Mouse (Mus musculus) heart, postnatal 14 days (tissue): Measurements from ENCODE around the gene Bhlha9. TPM values are rescaled to one million over a fixed set of nuclear protein-coding genes. Genes with fewer than 3 reads are reported as not detected.

Experiments used
- DNase-seq, 2 experiments: peaks; one replicate each; pipeline ENCODE4 v3.0.0; 2021 to 2022
- intact Hi-C: fragments of 180-260 bp; cut with DNase I; formaldehyde crosslinking; loops from one replicate; pipeline ENCODE4 v1.15.1; 2025
- total RNA-seq, 2 experiments: library from RNA; stranded (reverse); gene quantifications; 2 replicates each; pipeline ENCODE4 v1.2.3; 2021

Gene Bhlha9
- total RNA-seq, 2 experiments from 2014 or later = not detected

- intact Hi-C loops = no loop called here
- DNase-seq = no peak
Measured at GRCm38 (mm10) chr11:76659138-76659930, 12.9 kb upstream of the Bhlha9 start.

- DNase-seq = no peak
- intact Hi-C loops = no loop called here
Measured at GRCm38 (mm10) chr11:76661790-76662468, 10.3 kb upstream of the Bhlha9 start.

GRCm38 (mm10) chr11:76666002-76666649 lies 6.1 kb upstream of the Bhlha9 start:
- intact Hi-C loops = no loop called here
- DNase-seq = no peak

- DNase-seq = no peak
Measured at GRCm38 (mm10) chr11:76667807-76668206, 4.5 kb upstream of the Bhlha9 start.

GRCm38 (mm10) chr11:76672561-76673384 lies 503 bp downstream of the Bhlha9 start:
- intact Hi-C loops = no loop called here

More at GRCm38 (mm10) chr11:76667807-76668206, 4.5 kb upstream of the Bhlha9 start:
- intact Hi-C loops = no loop called here

GRCm38 (mm10) chr11:76674199-76674598 lies 1.9 kb downstream of the Bhlha9 start:
- no peak for DNase-seq
- intact Hi-C loops = no loop called here

More at GRCm38 (mm10) chr11:76672561-76673384, 503 bp downstream of the Bhlha9 start:
- DNase-seq = no peak

- DNase-seq = no peak
- intact Hi-C loops = loop anchor here (5.0 kb wide), 1 partner anchor 223 kb away; no protein-coding TSS in a partner anchor
Measured at GRCm38 (mm10) chr11:76674704-76675103, 2.4 kb downstream of the Bhlha9 start.

- DNase-seq = peak in 1 of 2 experiments; percentile 23
Measured at GRCm38 (mm10) chr11:76679508-76679907, 7.2 kb downstream of the Bhlha9 start, which contains the start of gene Trarg1. Gene Trarg1, plus strand, starts transcription at chr11:76679808.

GRCm38 (mm10) chr11:76685604-76686003 lies 13.3 kb downstream of the Bhlha9 start:
- DNase-seq = no peak
- intact Hi-C loops = no loop called here

More at GRCm38 (mm10) chr11:76679508-76679907, 7.2 kb downstream of the Bhlha9 start, which contains the start of gene Trarg1:
- intact Hi-C loops = loop anchor here (5.0 kb wide), 1 partner anchor 218 kb away; no protein-coding TSS in a partner anchor

GRCm38 (mm10) chr11:76692096-76692495 lies 19.8 kb downstream of the Bhlha9 start:
- intact Hi-C loops = no loop called here
- DNase-seq = no peak

GRCm38 (mm10) chr11:76695810-76696209 lies 23.5 kb downstream of the Bhlha9 start:
- intact Hi-C loops = no loop called here
- DNase-seq = no peak

GRCm38 (mm10) chr11:76699626-76700025 lies 27.4 kb downstream of the Bhlha9 start:
- no peak for DNase-seq
- intact Hi-C loops = no loop called here

- intact Hi-C loops = no loop called here
Measured at GRCm38 (mm10) chr11:76707656-76708055, 35.4 kb downstream of the Bhlha9 start.

GRCm38 (mm10) chr11:76708066-76708465 lies 35.8 kb downstream of the Bhlha9 start:
- peak; percentile 23 to 27 for DNase-seq
- intact Hi-C loops = no loop called here

More at GRCm38 (mm10) chr11:76707656-76708055, 35.4 kb downstream of the Bhlha9 start:
- DNase-seq = no peak

- intact Hi-C loops = no loop called here
- peak in 1 of 2 experiments; percentile 10 for DNase-seq
Measured at GRCm38 (mm10) chr11:76708881-76709280, 36.6 kb downstream of the Bhlha9 start.

- peak; percentile 39 to 48 for DNase-seq
- intact Hi-C loops = no loop called here
Measured at GRCm38 (mm10) chr11:76709625-76710452, 37.6 kb downstream of the Bhlha9 start.

GRCm38 (mm10) chr11:76717000-76717399 lies 44.7 kb downstream of the Bhlha9 start:
- no peak for DNase-seq
- intact Hi-C loops = no loop called here
